Mouse (Mus musculus) midbrain, embryonic 16.5 days (tissue): ENCODE data around the gene Rarres1. TPM values are rescaled to one million over a fixed set of nuclear protein-coding genes. Genes with fewer than 3 reads are reported as not detected.

Experiments
- ATAC-seq: fragments of 200-750 bp; cut with Nextera tagmentation; 2 replicates; pipeline ENCODE4 v1.8.0; 2017; ENCODE audit warnings: moderate TSS enrichment
- H3K27ac ChIP-seq: fragments of 300-500 bp; sonication (generic); 2 replicates; pipeline ENCODE4 v1.5.1; 2014; ENCODE audit warnings: mild to moderate bottlenecking, low read length, mixed read lengths
- H3K27me3 ChIP-seq: fragments of 300-500 bp; sonication (generic); 2 replicates; pipeline ENCODE4 v1.6.1; 2014; ENCODE audit warnings: low read depth, low read length, mixed read lengths; ENCODE audit not compliant: control insufficient read depth, insufficient read depth
- H3K36me3 ChIP-seq: fragments of 300-500 bp; sonication (generic); 2 replicates; pipeline ENCODE4 v1.6.1; 2014; ENCODE audit warnings: mild to moderate bottlenecking, low read length, moderate library complexity, mixed read lengths; ENCODE audit not compliant: control insufficient read depth, insufficient read depth
- H3K4me1 ChIP-seq: fragments of 300-500 bp; sonication (generic); 2 replicates; pipeline ENCODE4 v1.6.1; 2014; ENCODE audit warnings: mild to moderate bottlenecking, low read length, mixed read lengths; ENCODE audit not compliant: control insufficient read depth, insufficient read depth
- H3K4me2 ChIP-seq: fragments of 300-500 bp; sonication (generic); 2 replicates; pipeline ENCODE4 v1.6.1; 2014; ENCODE audit warnings: mild to moderate bottlenecking, low read length, mixed read lengths
- H3K4me3 ChIP-seq: fragments of 300-500 bp; sonication (generic); 2 replicates; pipeline ENCODE4 v1.5.1; 2014; ENCODE audit warnings: low read depth, mild to moderate bottlenecking, low read length, moderate library complexity, mixed read lengths
- H3K9ac ChIP-seq: fragments of 300-500 bp; sonication (generic); 2 replicates; pipeline ENCODE4 v1.6.1; 2014; ENCODE audit warnings: low read depth, low read length, mixed read lengths
- H3K9me3 ChIP-seq: fragments of 300-500 bp; sonication (generic); replicated peaks from 2 replicates; pipeline ENCODE4 v1.6.1; 2014; ENCODE audit warnings: mild to moderate bottlenecking, low read length, mixed read lengths; ENCODE audit not compliant: control insufficient read depth, poor library complexity, severe bottlenecking
- WGBS: fragments of 180-500 bp; shearing (Covaris S2); extraction: QIAGEN DNeasy Blood & Tissue Kit; methylation state at CpG from one replicate; pipeline ENCODE4 v1.1.7; 2014; 5-methylcytosine and 5-hydroxymethylcytosine counted together
- polyA plus RNA-seq: library from polyadenylated mRNA; unstranded; fragments of >200 nt; fragmentation: Nextera tagmentation; extraction: Ambion mirVana; gene quantifications from 2 replicates; pipeline ENCODE4 v1.2.1, GENCODE M21; 2015

Rarres1 gene
- polyA plus RNA-seq, 1 experiment from 2014 or later: 3.2 TPM

DNA sequence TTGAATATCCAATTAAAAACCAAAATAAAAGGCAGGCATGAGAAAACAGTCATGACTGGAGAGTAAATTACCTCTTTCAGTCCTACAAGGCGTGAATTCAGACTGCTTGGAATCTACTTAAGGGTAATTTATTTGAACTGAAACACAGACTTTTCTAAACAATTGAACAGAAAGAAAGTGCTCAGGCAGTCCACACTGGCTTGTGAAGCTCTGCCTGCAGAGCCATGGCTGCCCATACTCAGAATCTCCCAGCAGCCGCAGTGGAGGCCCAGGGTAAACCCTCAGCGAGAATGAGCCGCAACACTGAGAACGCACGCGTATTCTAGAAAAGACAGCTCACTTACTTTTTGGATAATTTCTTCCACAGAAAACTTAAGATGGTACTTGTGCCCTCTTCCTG lies 53.3 kb downstream of the Rarres1 start:
- ATAC-seq: 0 out of 2 replicates have a peak, but pooled peaks have one; percentile 21
- Histone ChIP-seq H3K36me3 (peaks cover 20% of the 10 kb centered on the region), H3K4me1 (peaks cover 5% of the 10 kb centered on the region), H3K27me3 (no peaks in the 10 kb centered on the region), H3K4me2 (no peak overlapping the region), H3K9ac (no peak overlapping the region), H3K27ac (no peak overlapping the region; the same call in 1 of the 2 replicates), H3K4me3 (no peak overlapping the region), H3K9me3 (no peaks in the 10 kb centered on the region)
- WGBS: 51% methylated on average over 7 of the region's 7 CpGs

DNA sequence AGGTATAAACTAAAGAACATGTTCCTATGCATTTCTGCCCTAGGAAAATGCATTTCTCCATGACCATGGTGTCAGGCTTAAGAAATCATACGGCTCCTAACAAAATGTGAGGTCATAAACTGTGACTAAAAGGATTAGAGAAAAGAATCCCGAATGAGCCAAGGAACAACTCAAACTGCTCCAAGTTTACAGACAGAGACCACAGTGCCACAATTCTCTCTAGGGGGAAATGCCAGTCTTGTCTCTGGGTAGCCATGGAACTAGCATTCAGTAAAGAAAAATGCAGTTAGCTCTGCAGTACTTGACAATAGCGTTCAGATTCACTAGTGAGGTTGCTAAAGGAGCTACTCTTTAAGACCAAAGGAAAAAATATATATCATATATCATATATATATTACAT lies 55.4 kb downstream of the Rarres1 start:
- ATAC-seq: no peak
- H3K9ac ChIP-seq: no peak overlapping the region
- peaks cover 5% of the 10 kb centered on the region for H3K4me1 ChIP-seq
- no peaks in the 10 kb centered on the region for H3K9me3 ChIP-seq
- H3K4me2 ChIP-seq: no peak overlapping the region
- WGBS: 29% methylated on average over 3 of the region's 3 CpGs
- H3K4me3 ChIP-seq: no peak overlapping the region
- no peak overlapping the region for H3K27ac ChIP-seq
- H3K36me3 ChIP-seq: peaks cover 29% of the 10 kb centered on the region
- H3K27me3 ChIP-seq: no peaks in the 10 kb centered on the region

DNA sequence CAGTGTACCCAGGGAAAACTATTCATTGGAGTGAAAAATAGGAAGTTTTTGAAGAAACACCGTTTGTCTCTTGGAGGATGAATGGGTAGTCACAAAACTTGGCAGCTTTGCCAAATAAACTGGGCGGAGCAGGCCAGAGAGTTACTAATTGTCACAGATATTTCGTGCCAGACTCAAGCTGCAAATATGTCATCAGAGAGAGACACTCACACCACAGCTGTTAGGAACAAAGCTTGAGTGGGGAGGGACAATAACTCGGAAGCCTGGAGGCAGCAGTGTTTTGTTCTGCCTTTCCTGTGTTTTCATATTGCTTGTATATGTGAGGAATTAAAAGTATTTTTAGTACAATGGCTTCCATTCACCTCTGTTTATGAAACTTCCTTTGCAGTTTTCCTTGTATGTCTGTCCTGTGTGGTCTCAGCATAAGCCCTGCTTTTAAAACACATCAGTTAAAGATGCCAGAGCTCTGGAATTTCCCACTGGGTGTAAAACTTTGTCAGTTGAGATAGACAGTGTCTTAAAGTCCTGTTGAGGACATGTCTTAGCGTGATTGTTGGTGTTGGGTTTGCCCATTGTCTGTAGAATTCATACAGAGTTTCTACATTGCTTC lies 64.6 kb downstream of the Rarres1 start:
- no peak overlapping the region for H3K4me3 ChIP-seq
- H3K36me3 ChIP-seq: peaks cover 49% of the 10 kb centered on the region
- no peaks in the 10 kb centered on the region for H3K4me1 ChIP-seq
- H3K27ac ChIP-seq: no peak overlapping the region
- no peaks in the 10 kb centered on the region for H3K9me3 ChIP-seq
- H3K27me3 ChIP-seq: no peaks in the 10 kb centered on the region
- no peak for ATAC-seq
- H3K9ac ChIP-seq: no peak overlapping the region
- H3K4me2 ChIP-seq: no peak overlapping the region
- 93% methylated on average over 5 of the region's 5 CpGs for WGBS

DNA sequence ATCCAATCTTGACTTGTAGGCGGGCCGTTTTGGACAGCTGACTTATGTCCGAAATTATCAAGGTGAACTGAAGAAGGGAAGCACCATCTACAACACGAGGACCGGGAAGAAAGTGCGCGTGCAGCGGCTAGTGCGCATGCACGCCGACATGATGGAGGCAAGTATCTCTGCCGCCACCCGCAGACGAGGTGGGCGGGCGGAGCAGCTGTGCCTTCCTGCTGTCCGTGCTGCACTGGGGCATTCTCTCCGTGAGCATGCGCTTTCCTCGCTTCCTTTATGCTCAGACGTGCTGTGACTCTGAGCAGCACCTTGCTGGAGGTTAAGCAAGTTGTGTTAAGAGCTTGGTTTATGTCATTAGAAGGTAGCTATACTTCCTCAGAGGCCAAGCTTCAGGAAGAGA lies 65.7 kb downstream of the Rarres1 start:
- 97% methylated on average over 21 of the region's 21 CpGs for WGBS

DNA sequence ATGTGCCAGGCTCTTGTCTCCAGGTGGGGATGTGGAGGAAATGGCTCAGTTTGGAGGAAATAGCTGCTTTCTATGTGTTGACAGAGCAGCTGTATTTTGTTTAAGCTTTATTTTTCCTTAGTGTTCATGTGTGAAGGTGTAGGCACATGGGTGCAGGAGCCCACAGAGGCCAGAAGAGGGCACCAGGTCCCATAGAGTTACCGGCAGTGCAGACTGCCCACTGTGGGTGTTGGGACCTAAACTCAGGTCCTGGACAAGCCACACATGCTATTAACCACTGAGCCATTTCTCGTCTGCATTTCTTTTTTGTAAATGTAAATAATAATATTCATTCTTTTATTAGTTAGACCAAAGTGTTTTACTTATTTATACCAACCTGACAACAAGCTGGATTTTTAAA lies 68.2 kb downstream of the Rarres1 start:
- no peak overlapping the region for H3K9ac ChIP-seq
- H3K4me3 ChIP-seq: no peak overlapping the region
- H3K27me3 ChIP-seq: no peaks in the 10 kb centered on the region
- H3K4me1 ChIP-seq: no peaks in the 10 kb centered on the region
- no peak for ATAC-seq
- no peak overlapping the region for H3K27ac ChIP-seq
- WGBS: 93% methylated on average over 2 of the region's 2 CpGs
- peaks cover 52% of the 10 kb centered on the region for H3K36me3 ChIP-seq
- H3K9me3 ChIP-seq: no peaks in the 10 kb centered on the region
- no peak overlapping the region for H3K4me2 ChIP-seq

More for the DNA sequence above, 65.7 kb downstream of the Rarres1 start:
- ATAC-seq: no peak
- Histone ChIP-seq H3K4me1 (no peaks in the 10 kb centered on the region), H3K9me3 (no peaks in the 10 kb centered on the region), H3K27me3 (no peaks in the 10 kb centered on the region), H3K4me2 (no peak overlapping the region), H3K27ac (no peak overlapping the region), H3K4me3 (no peak overlapping the region), H3K36me3 (peaks cover 43% of the 10 kb centered on the region), H3K9ac (no peak overlapping the region)

DNA sequence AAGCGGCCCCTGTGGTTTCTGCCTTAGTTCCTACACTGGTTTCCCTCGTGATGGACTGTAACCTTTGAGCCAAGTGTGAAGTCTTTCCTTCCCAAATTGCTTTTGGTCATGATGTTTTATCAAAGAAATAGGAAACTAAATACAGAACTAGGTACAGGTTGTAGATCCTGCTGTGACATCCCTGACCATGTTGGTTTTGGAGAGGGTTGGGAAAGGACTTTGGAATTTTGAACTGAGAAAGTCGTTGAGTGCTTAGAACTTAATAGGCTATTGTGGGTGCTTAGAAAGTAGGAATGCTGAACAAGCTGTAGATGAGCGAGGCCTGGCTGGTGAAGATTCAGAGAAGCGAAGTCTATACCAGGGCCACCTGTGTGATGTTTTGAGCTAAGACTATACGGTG lies 81.3 kb downstream of the Rarres1 start:
- H3K9ac ChIP-seq: no peak overlapping the region
- H3K4me3 ChIP-seq: no peak overlapping the region
- H3K27me3 ChIP-seq: no peaks in the 10 kb centered on the region
- H3K36me3 ChIP-seq: peaks cover 21% of the 10 kb centered on the region
- no peaks in the 10 kb centered on the region for H3K9me3 ChIP-seq
- peaks cover 8% of the 10 kb centered on the region for H3K4me1 ChIP-seq
- ATAC-seq: no peak
- 97% methylated on average over 6 of the region's 6 CpGs for WGBS
- no peak overlapping the region for H3K27ac ChIP-seq
- H3K4me2 ChIP-seq: no peak overlapping the region

DNA sequence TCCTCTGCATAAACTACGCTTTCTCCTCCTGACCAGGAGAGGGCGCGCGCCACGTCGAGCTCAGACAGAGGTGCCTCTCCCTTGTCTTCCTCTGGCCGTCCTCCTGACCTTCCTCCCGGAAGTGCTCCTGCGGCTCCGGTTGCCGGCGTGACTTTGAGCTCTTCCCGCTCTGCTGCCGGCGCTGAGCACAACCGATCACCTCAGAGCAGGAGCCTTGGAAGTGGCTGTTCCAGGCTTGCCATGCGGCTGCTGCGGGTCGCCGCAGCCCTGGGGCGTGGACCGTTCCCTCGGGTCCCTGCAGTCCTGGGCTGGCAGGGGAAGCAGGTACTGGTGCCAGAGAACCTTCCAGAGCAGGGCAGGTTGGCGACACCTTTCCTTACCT lies 85.3 kb downstream of the Rarres1 start, which contains the start of gene Gfm1:
TSS of gene Gfm1 (plus strand) at position 98 of the 382 bp plus-strand sequence.
- Histone ChIP-seq H3K27me3 (no peaks in the 10 kb centered on the region), H3K4me3 (peak within 1 kb of the TSS; percentile 69), H3K9me3 (peaks cover 3% of the 10 kb centered on the region; the same call in 1 of the 2 replicates), H3K27ac (peak within 1 kb of the TSS; percentile 17; the same call in 1 of the 2 replicates), H3K36me3 (peaks cover 4% of the 10 kb centered on the region; the same call in 1 of the 2 replicates), H3K9ac (peak within 1 kb of the TSS; percentile 70), H3K4me2 (peak within 1 kb of the TSS; percentile 62), H3K4me1 (peaks cover 8% of the 10 kb centered on the region)
- peak; percentile 98 for ATAC-seq
- under 1% methylated on average over 24 of the region's 24 CpGs for WGBS

DNA sequence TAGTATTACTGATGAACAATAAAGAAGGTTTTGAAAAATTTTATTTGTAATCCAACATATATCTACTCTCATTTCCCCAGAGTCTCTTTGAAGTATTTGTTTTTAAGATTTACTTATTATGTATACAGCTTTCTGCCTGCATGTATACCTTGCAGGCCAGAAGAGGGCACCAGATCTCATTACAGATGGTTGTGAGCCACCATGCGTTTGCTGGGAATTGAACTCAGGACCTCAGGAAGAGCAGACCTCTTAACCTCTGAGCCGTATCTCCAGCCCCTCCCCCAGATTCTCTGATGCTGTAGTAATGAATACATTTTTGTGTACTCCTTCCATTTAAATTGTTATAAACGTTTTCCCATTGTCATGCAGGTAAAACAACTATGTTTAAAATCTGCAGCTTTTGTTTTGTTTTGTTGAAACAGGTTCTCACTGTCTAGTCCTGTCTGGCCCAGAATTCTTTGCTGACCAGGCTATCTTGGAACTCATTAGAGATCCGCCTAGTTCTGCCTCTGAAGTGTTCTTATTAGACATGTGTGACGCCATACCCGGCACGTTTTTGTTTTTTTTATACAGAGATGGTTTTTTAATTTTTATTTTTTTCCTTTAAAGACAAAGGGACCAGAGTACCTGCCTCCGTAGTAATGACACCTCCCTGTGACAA lies 85.9 kb downstream of the Rarres1 start:
- peak; percentile 88 for ATAC-seq
- Histone ChIP-seq H3K36me3 (peaks cover 4% of the 10 kb centered on the region; the same call in 1 of the 2 replicates), H3K4me3 (peak overlapping the region; percentile 69), H3K9ac (peak overlapping the region; percentile 42; the same call in 1 of the 2 replicates), H3K27ac (no peak overlapping the region), H3K4me1 (peaks cover 8% of the 10 kb centered on the region), H3K4me2 (peak overlapping the region; percentile 45), H3K27me3 (no peaks in the 10 kb centered on the region), H3K9me3 (peaks cover 3% of the 10 kb centered on the region; the same call in 1 of the 2 replicates)
- WGBS: 34% methylated on average over 8 of the region's 8 CpGs
